Mouse (Mus musculus) frontal cortex, postnatal 36 days (tissue): Measurements from ENCODE around the gene Fem1b.
"Not testable (repeated sequence)": the region's sequence is repeated elsewhere in the genome, so short reads cannot be mapped to it uniquely, and the experiment has no call there.

Experiments
- DNase-seq, 2 experiments: peaks; one replicate each; pipeline ENCODE4 v3.0.0; 2022; ENCODE audit warnings: low spot score in 2 of 2

The Fem1b gene

GRCm38 (mm10) chr9:62827939-62828652 is 16.4 kb upstream of the Fem1b start:
- DNase-seq: peak in 1 of 2 experiments; percentile 48

GRCm38 (mm10) chr9:62826456-62826855 is 14.7 kb upstream of the Fem1b start:
- DNase-seq: no peak

GRCm38 (mm10) chr9:62825791-62826393 is 14.2 kb upstream of the Fem1b start:
- no peak for DNase-seq

- DNase-seq: no peak
Observed at GRCm38 (mm10) chr9:62821811-62822210, 10.1 kb upstream of the Fem1b start.

GRCm38 (mm10) chr9:62820829-62821228 is 9.1 kb upstream of the Fem1b start:
- no peak for DNase-seq

- not testable (repeated sequence) for DNase-seq
Observed at GRCm38 (mm10) chr9:62819910-62820309, 8.2 kb upstream of the Fem1b start.

- no peak for DNase-seq
Observed at GRCm38 (mm10) chr9:62819494-62819893, 7.8 kb upstream of the Fem1b start.

- no peak for DNase-seq
Observed at GRCm38 (mm10) chr9:62817828-62818614, 6.3 kb upstream of the Fem1b start.

GRCm38 (mm10) chr9:62817099-62817571 is 5.4 kb upstream of the Fem1b start:
- peak; percentile 51 to 64 for DNase-seq

GRCm38 (mm10) chr9:62816323-62817098 is 4.8 kb upstream of the Fem1b start:
- no peak for DNase-seq

GRCm38 (mm10) chr9:62814751-62815150 is 3.0 kb upstream of the Fem1b start:
- DNase-seq: no peak

GRCm38 (mm10) chr9:62812216-62813049 is 699 bp upstream of the Fem1b start:
- DNase-seq: no peak

GRCm38 (mm10) chr9:62810543-62811515 is 905 bp downstream of the Fem1b start:
- peak; percentile 31 to 35 for DNase-seq

GRCm38 (mm10) chr9:62810095-62810494 is 1.6 kb downstream of the Fem1b start:
- no peak for DNase-seq

GRCm38 (mm10) chr9:62799218-62799617 is 12.5 kb downstream of the Fem1b start:
- not testable (repeated sequence) for DNase-seq

- DNase-seq: no peak
Observed at GRCm38 (mm10) chr9:62789856-62790255, 21.9 kb downstream of the Fem1b start.

- peak in 1 of 2 experiments; percentile 43 for DNase-seq
Observed at GRCm38 (mm10) chr9:62786721-62787120, 25.0 kb downstream of the Fem1b start.

GRCm38 (mm10) chr9:62784233-62784632 is 27.5 kb downstream of the Fem1b start:
- DNase-seq: no peak

GRCm38 (mm10) chr9:62782976-62783781 is 28.6 kb downstream of the Fem1b start:
- peak; percentile 81 to 86 for DNase-seq
